Mouse (Mus musculus): ENCODE data around the gene Vstm2l. TPM values are rescaled to one million over a fixed set of nuclear protein-coding genes. Genes with fewer than 3 reads are reported as not detected.
A peak's percentile ranks its signal among the peaks of the same experiment; 100 is the strongest.

Vstm2l gene
- polyA plus RNA-seq, 1 experiment from 2014 or later = 34.3 TPM

GRCm38 (mm10) chr2:157913204-157913636 lies 1.2 kb upstream of the Vstm2l start:
- peaks cover 77% of the 10 kb centered on the region for H3K4me1 ChIP-seq (replicated peaks)
- peak overlapping the region; percentile 46; the same call in 1 of the 2 replicates for H3K27ac ChIP-seq (replicated peaks)
- no peak for ATAC-seq (ENCODE audit: low read depth)
- H3K9me3 ChIP-seq = no peaks in the 10 kb centered on the region
- under 1% methylated on average over 16 of the region's 16 CpGs for WGBS
- H3K4me3 ChIP-seq = peak overlapping the region; percentile 18
- H3K4me2 ChIP-seq = peak overlapping the region; percentile 74
- no peaks in the 10 kb centered on the region for H3K36me3 ChIP-seq
- H3K9ac ChIP-seq = peak overlapping the region; percentile 84
- peaks cover 40% of the 10 kb centered on the region for H3K27me3 ChIP-seq

GRCm38 (mm10) chr2:157913705-157914104 lies 748 bp upstream of the Vstm2l start:
- Histone ChIP-seq H3K4me1 (replicated peaks) (peaks cover 80% of the 10 kb centered on the region), H3K4me2 (peak overlapping the region; percentile 74), H3K9ac (peak overlapping the region; percentile 84), H3K36me3 (no peaks in the 10 kb centered on the region), H3K27ac (replicated peaks) (peak overlapping the region; percentile 46), H3K4me3 (peak overlapping the region; percentile 64), H3K9me3 (no peaks in the 10 kb centered on the region), H3K27me3 (peaks cover 40% of the 10 kb centered on the region)
- WGBS = 5% methylated on average over 3 of the region's 4 CpGs
- peak; percentile 25; the same call in 1 of the 2 replicates for ATAC-seq (ENCODE audit: low read depth)

- no peaks in the 10 kb centered on the region for H3K9me3 ChIP-seq
- WGBS = 33% methylated on average over 43 of the region's 43 CpGs
- peaks cover 92% of the 10 kb centered on the region for H3K4me1 ChIP-seq (replicated peaks)
- H3K27ac ChIP-seq (replicated peaks) = peak overlapping the region; percentile 90
- H3K9ac ChIP-seq = peak overlapping the region; percentile 84
- peaks cover 40% of the 10 kb centered on the region for H3K27me3 ChIP-seq
- ATAC-seq (ENCODE audit: low read depth) = peak; percentile 40
- H3K36me3 ChIP-seq = no peaks in the 10 kb centered on the region
- peak overlapping the region; percentile 64 for H3K4me3 ChIP-seq
- peak overlapping the region; percentile 74 for H3K4me2 ChIP-seq
Observed at GRCm38 (mm10) chr2:157914889-157915517, 550 bp downstream of the Vstm2l start.

- Histone ChIP-seq H3K4me2 (peak overlapping the region; percentile 74), H3K27ac (replicated peaks) (0 out of 2 replicates have a peak overlapping the region, but pooled peaks have one; percentile 20), H3K27me3 (peaks cover 36% of the 10 kb centered on the region), H3K9ac (peak overlapping the region; percentile 84), H3K9me3 (no peaks in the 10 kb centered on the region), H3K4me3 (peak overlapping the region; percentile 64), H3K4me1 (replicated peaks) (peaks cover 96% of the 10 kb centered on the region), H3K36me3 (no peaks in the 10 kb centered on the region)
- 8% methylated on average over 10 of the region's 10 CpGs for WGBS
- no peak for ATAC-seq (ENCODE audit: low read depth)
Observed at GRCm38 (mm10) chr2:157918529-157918928, 4.1 kb downstream of the Vstm2l start.

GRCm38 (mm10) chr2:157921551-157921950 lies 7.1 kb downstream of the Vstm2l start:
- 69% methylated on average over 7 of the region's 7 CpGs for WGBS
- peak overlapping the region; percentile 23; the same call in 1 of the 2 replicates for H3K27ac ChIP-seq (replicated peaks)

GRCm38 (mm10) chr2:157923406-157923805 lies 9.0 kb downstream of the Vstm2l start:
- under 1% methylated on average over 7 of the region's 7 CpGs for WGBS
- no peak for ATAC-seq (ENCODE audit: low read depth)
- peaks cover 82% of the 10 kb centered on the region for H3K4me1 ChIP-seq (replicated peaks)
- no peak overlapping the region for H3K4me3 ChIP-seq
- H3K27me3 ChIP-seq = no peaks in the 10 kb centered on the region
- H3K9ac ChIP-seq = peak overlapping the region; percentile 63
- H3K27ac ChIP-seq (replicated peaks) = peak overlapping the region; percentile 81
- no peaks in the 10 kb centered on the region for H3K36me3 ChIP-seq
- H3K9me3 ChIP-seq = no peaks in the 10 kb centered on the region
- H3K4me2 ChIP-seq = peak overlapping the region; percentile 39

More at GRCm38 (mm10) chr2:157921551-157921950, 7.1 kb downstream of the Vstm2l start:
- Histone ChIP-seq H3K4me1 (replicated peaks) (peaks cover 81% of the 10 kb centered on the region), H3K36me3 (no peaks in the 10 kb centered on the region), H3K27me3 (peaks cover 11% of the 10 kb centered on the region), H3K9ac (peak overlapping the region; percentile 55), H3K4me3 (no peak overlapping the region), H3K9me3 (no peaks in the 10 kb centered on the region), H3K4me2 (peak overlapping the region; percentile 39)
- ATAC-seq (ENCODE audit: low read depth) = no peak

- Histone ChIP-seq H3K4me2 (no peak overlapping the region), H3K36me3 (no peaks in the 10 kb centered on the region), H3K4me3 (no peak overlapping the region), H3K27me3 (no peaks in the 10 kb centered on the region), H3K27ac (replicated peaks) (no peak overlapping the region), H3K9me3 (no peaks in the 10 kb centered on the region), H3K4me1 (replicated peaks) (peaks cover 84% of the 10 kb centered on the region), H3K9ac (no peak overlapping the region)
- ATAC-seq (ENCODE audit: low read depth) = no peak
- WGBS = 73% methylated on average over 5 of the region's 5 CpGs
Observed at GRCm38 (mm10) chr2:157924504-157924903, 10.1 kb downstream of the Vstm2l start.

GRCm38 (mm10) chr2:157926502-157926901 lies 12.0 kb downstream of the Vstm2l start:
- peaks cover 71% of the 10 kb centered on the region for H3K4me1 ChIP-seq (replicated peaks)
- peak overlapping the region; percentile 21 for H3K4me2 ChIP-seq

GRCm38 (mm10) chr2:157926927-157927326 lies 12.5 kb downstream of the Vstm2l start:
- peak overlapping the region; percentile 21 for H3K4me2 ChIP-seq
- no peak for ATAC-seq (ENCODE audit: low read depth)
- no peaks in the 10 kb centered on the region for H3K36me3 ChIP-seq
- 60% methylated on average over 3 of the region's 3 CpGs for WGBS
- H3K27me3 ChIP-seq = no peaks in the 10 kb centered on the region
- no peaks in the 10 kb centered on the region for H3K9me3 ChIP-seq
- H3K4me3 ChIP-seq = no peak overlapping the region
- H3K9ac ChIP-seq = peak overlapping the region; percentile 55
- peak overlapping the region; percentile 79 for H3K27ac ChIP-seq (replicated peaks)
- peaks cover 67% of the 10 kb centered on the region for H3K4me1 ChIP-seq (replicated peaks)

More at GRCm38 (mm10) chr2:157926502-157926901, 12.0 kb downstream of the Vstm2l start:
- no peak for ATAC-seq (ENCODE audit: low read depth)
- H3K27me3 ChIP-seq = no peaks in the 10 kb centered on the region
- peak overlapping the region; percentile 79 for H3K27ac ChIP-seq (replicated peaks)
- no peaks in the 10 kb centered on the region for H3K9me3 ChIP-seq
- no peaks in the 10 kb centered on the region for H3K36me3 ChIP-seq
- H3K4me3 ChIP-seq = no peak overlapping the region
- H3K9ac ChIP-seq = peak overlapping the region; percentile 55
- WGBS = 30% methylated on average over 7 of the region's 7 CpGs

GRCm38 (mm10) chr2:157927397-157927796 lies 12.9 kb downstream of the Vstm2l start:
- no peaks in the 10 kb centered on the region for H3K27me3 ChIP-seq
- no peaks in the 10 kb centered on the region for H3K9me3 ChIP-seq
- no peak overlapping the region for H3K4me3 ChIP-seq
- 0 out of 2 replicates have a peak, but pooled peaks have one; percentile 17 for ATAC-seq (ENCODE audit: low read depth)
- H3K27ac ChIP-seq (replicated peaks) = peak overlapping the region; percentile 79
- 36% methylated on average over 20 of the region's 20 CpGs for WGBS
- H3K4me2 ChIP-seq = peak overlapping the region; percentile 21; the same call in 1 of the 2 replicates
- H3K9ac ChIP-seq = peak overlapping the region; percentile 55
- no peaks in the 10 kb centered on the region for H3K36me3 ChIP-seq
- peaks cover 62% of the 10 kb centered on the region for H3K4me1 ChIP-seq (replicated peaks)

GRCm38 (mm10) chr2:157927815-157928214 lies 13.4 kb downstream of the Vstm2l start:
- no peaks in the 10 kb centered on the region for H3K9me3 ChIP-seq
- peak; percentile 16; the same call in 1 of the 2 replicates for ATAC-seq (ENCODE audit: low read depth)
- H3K4me1 ChIP-seq (replicated peaks) = peaks cover 58% of the 10 kb centered on the region
- H3K27ac ChIP-seq (replicated peaks) = peak overlapping the region; percentile 79
- H3K4me2 ChIP-seq = 0 out of 2 replicates have a peak overlapping the region, but pooled peaks have one; percentile 21
- WGBS = 20% methylated on average over 2 of the region's 2 CpGs
- peak overlapping the region; percentile 55 for H3K9ac ChIP-seq
- no peaks in the 10 kb centered on the region for H3K27me3 ChIP-seq
- H3K36me3 ChIP-seq = no peaks in the 10 kb centered on the region
- H3K4me3 ChIP-seq = no peak overlapping the region

GRCm38 (mm10) chr2:157932655-157933054 lies 18.2 kb downstream of the Vstm2l start:
- peaks cover 34% of the 10 kb centered on the region for H3K4me1 ChIP-seq (replicated peaks)
- ATAC-seq (ENCODE audit: low read depth) = no peak
- peaks cover 23% of the 10 kb centered on the region for H3K36me3 ChIP-seq
- H3K9ac ChIP-seq = no peak overlapping the region
- no peak overlapping the region for H3K4me3 ChIP-seq
- no peaks in the 10 kb centered on the region for H3K27me3 ChIP-seq
- H3K9me3 ChIP-seq = no peaks in the 10 kb centered on the region
- 79% methylated on average over 4 of the region's 4 CpGs for WGBS
- H3K4me2 ChIP-seq = no peak overlapping the region
- no peak overlapping the region for H3K27ac ChIP-seq (replicated peaks)

All from neural tube, embryonic 13.5 days (tissue).